Mouse (Mus musculus) activated CD4-positive, CD25-positive, alpha-beta regulatory T cell (primary cell): ENCODE data around the gene Ptma. TPM values are rescaled to one million over a fixed set of nuclear protein-coding genes. Genes with fewer than 3 reads are reported as not detected.

Experiments used
- polyA plus RNA-seq, 2 experiments: library from polyadenylated mRNA; unstranded; fragments of 100-300 nt; shearing (Covaris generic); gene quantifications; one replicate each; pipeline ENCODE4 v1.2.1; 2017

Gene Ptma
- 1,000 to 10,000 TPM; 1,702 to 1,935 TPM for polyA plus RNA-seq

GRCm38 (mm10) chr1:86526116-86526788 is at the start of gene Ptma:
Ptma (plus strand) TSS chr1:86526726.

Other genes starting within 250 kb of the Ptma start
- gene B3gnt7, start 223.9 kb upstream of the Ptma start, polyA plus RNA-seq, result under 1 TPM; 0.07 to 0.18 TPM
- 100 to 1,000 TPM; 395 to 527 TPM for gene Ncl, start 167.3 kb upstream of the Ptma start, polyA plus RNA-seq
- gene Nmur1, start 100.5 kb upstream of the Ptma start, polyA plus RNA-seq, result 1 to 10 TPM; 4.6 to 6.0 TPM
- not detected for gene Tex44, start 100.4 kb upstream of the Ptma start, polyA plus RNA-seq
- 10 to 100 TPM; 49.3 to 57.7 TPM for gene Pde6d, start 55.9 kb downstream of the Ptma start, polyA plus RNA-seq
- 10 to 100 TPM; 26.6 to 26.8 TPM for gene Cops7b, start 56.2 kb downstream of the Ptma start, polyA plus RNA-seq
- gene Nppc, start 143.8 kb downstream of the Ptma start, polyA plus RNA-seq, result not detected
- gene Dis3l2, start 177.1 kb downstream of the Ptma start, polyA plus RNA-seq, result 10 to 100 TPM; 27.9 to 34.7 TPM